Mouse (Mus musculus) limb, embryonic 11.5 days (tissue): ENCODE data around the gene Mns1. TPM values are rescaled to one million over a fixed set of nuclear protein-coding genes. Genes with fewer than 3 reads are reported as not detected.
"Not testable (repeated sequence)": the region's sequence is repeated elsewhere in the genome, so short reads cannot be mapped to it uniquely, and the experiment has no call there.

Source experiments
- ATAC-seq: fragments of 200-750 bp; cut with Nextera tagmentation; 2 replicates; pipeline ENCODE4 v1.8.0; 2017; ENCODE audit warnings: low read depth; ENCODE audit not compliant: insufficient number of reproducible peaks, low FRiP score, low TSS enrichment
- DNase-seq: peaks from one replicate; pipeline ENCODE4 v3.0.0-alpha.2; 2015; ENCODE audit warnings: low spot score
- H3K27ac ChIP-seq: fragments of 300-500 bp; sonication (generic); replicated peaks from 2 replicates; pipeline ENCODE4 v1.5.1; 2014; ENCODE audit warnings: low read depth, mild to moderate bottlenecking, low read length
- H3K27me3 ChIP-seq: fragments of 300-500 bp; sonication (generic); 2 replicates; pipeline ENCODE4 v1.6.1; 2014; ENCODE audit warnings: mild to moderate bottlenecking, low read length, mixed read lengths; ENCODE audit not compliant: control insufficient read depth, insufficient read depth
- H3K36me3 ChIP-seq: fragments of 300-500 bp; sonication (generic); 2 replicates; pipeline ENCODE4 v1.6.1; 2014; ENCODE audit warnings: mild to moderate bottlenecking, low read length, moderate library complexity, mixed read lengths; ENCODE audit not compliant: control insufficient read depth, insufficient read depth
- H3K4me1 ChIP-seq: fragments of 300-500 bp; sonication (generic); 2 replicates; pipeline ENCODE4 v1.6.1; 2014; ENCODE audit warnings: low read length, mixed read lengths; ENCODE audit not compliant: control insufficient read depth, insufficient read depth
- H3K4me2 ChIP-seq: fragments of 300-500 bp; sonication (generic); 2 replicates; pipeline ENCODE4 v1.6.1; 2014; ENCODE audit warnings: low read depth, mild to moderate bottlenecking, moderate library complexity; ENCODE audit not compliant: severe bottlenecking
- H3K4me3 ChIP-seq: fragments of 300-500 bp; sonication (generic); 2 replicates; pipeline ENCODE4 v1.5.1; 2014; ENCODE audit warnings: low read depth, low read length
- H3K9ac ChIP-seq: fragments of 300-500 bp; sonication (generic); 2 replicates; pipeline ENCODE4 v1.6.1; 2014; ENCODE audit warnings: mild to moderate bottlenecking, low read length
- H3K9me3 ChIP-seq: fragments of 300-500 bp; sonication (generic); 2 replicates; pipeline ENCODE4 v1.6.1; 2016; ENCODE audit warnings: low read length; ENCODE audit not compliant: control insufficient read depth
- WGBS: fragments of 180-500 bp; shearing (Covaris S2); extraction: QIAGEN DNeasy Blood & Tissue Kit; methylation state at CpG from one replicate; pipeline ENCODE4 v1.1.7; 2014; 5-methylcytosine and 5-hydroxymethylcytosine counted together
- polyA plus RNA-seq: library from polyadenylated mRNA; unstranded; fragments of >200 nt; fragmentation: Nextera tagmentation; extraction: Ambion mirVana; gene quantifications from 2 replicates; pipeline ENCODE4 v1.2.1, GENCODE M21; 2014

Mns1 gene
- polyA plus RNA-seq, 1 experiment from 2014 or later: 55.7 TPM

DNA sequence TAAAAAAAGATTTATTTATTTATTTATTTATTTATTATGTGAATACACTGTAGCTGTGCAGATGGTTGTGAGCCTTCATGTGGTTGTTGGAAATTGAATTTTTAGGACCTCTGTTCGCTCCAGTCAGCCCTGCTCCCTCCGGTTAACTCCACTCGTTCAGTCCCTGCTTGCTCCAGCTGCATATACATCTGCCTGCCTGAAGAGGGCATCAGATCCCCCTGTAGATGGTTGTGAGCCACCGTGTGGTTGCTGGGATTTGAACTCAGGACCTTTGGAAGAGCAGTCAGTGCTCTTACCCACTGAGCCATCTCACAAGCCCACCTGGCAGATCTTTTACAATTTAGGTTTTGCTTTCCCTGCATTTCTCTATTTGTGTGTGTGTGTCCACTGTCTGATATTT, 36.0 kb upstream of the Mns1 start:
- not testable (repeated sequence) for ATAC-seq, DNase-seq, H3K27me3 ChIP-seq, H3K4me1 ChIP-seq, H3K9me3 ChIP-seq, H3K27ac ChIP-seq, H3K4me3 ChIP-seq, H3K36me3 ChIP-seq, H3K4me2 ChIP-seq, H3K9ac ChIP-seq
- whole genome bisulfite sequencing: 77% methylated on average over 4 of the region's 4 CpGs

- no peak for ATAC-seq
- 80% methylated on average over 6 of the region's 6 CpGs for WGBS
These were observed 34.4 kb upstream of the Mns1 start for GRCm38 (mm10) chr9:72403421-72403820.

DNA sequence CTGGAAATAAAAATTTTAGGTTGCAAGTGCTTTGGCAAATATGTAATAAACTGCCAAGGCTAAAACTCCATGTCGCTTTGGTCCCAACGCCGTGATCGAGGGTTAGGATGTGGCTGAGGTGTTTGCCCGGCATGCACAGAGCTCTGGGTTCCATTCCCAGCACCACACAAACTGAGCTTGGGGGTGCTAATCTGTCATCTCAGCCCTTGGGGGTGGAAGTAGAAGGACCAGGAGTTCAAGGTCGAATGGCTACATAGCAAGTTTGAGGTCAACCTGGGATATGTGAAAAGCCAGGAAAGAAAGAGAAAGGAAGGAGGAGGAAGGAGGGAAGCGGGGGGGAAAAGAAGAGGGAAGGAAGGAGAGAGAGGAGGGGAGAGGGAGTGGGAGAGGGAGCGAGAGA, 33.4 kb upstream of the Mns1 start:
- ATAC-seq (no peak), DNase-seq (no peak)
- 83% methylated on average over 8 of the region's 8 CpGs for WGBS
- no peaks in the 10 kb centered on the region for H3K36me3 ChIP-seq
- H3K4me3 ChIP-seq: no peak overlapping the region
- no peak overlapping the region for H3K27ac ChIP-seq
- no peaks in the 10 kb centered on the region for H3K9me3 ChIP-seq
- H3K9ac ChIP-seq: no peak overlapping the region
- 0 out of 2 replicates have a peak, but pooled peaks cover 3% of the 10 kb centered on the region for H3K4me1 ChIP-seq
- no peak overlapping the region for H3K4me2 ChIP-seq
- no peaks in the 10 kb centered on the region for H3K27me3 ChIP-seq

More at GRCm38 (mm10) chr9:72403421-72403820, 34.4 kb upstream of the Mns1 start:
- Histone ChIP-seq H3K36me3 (no peaks in the 10 kb centered on the region), H3K27me3 (no peaks in the 10 kb centered on the region), H3K9me3 (no peaks in the 10 kb centered on the region), H3K9ac (no peak overlapping the region), H3K27ac (no peak overlapping the region), H3K4me1 (0 out of 2 replicates have a peak, but pooled peaks cover 3% of the 10 kb centered on the region), H3K4me2 (no peak overlapping the region), H3K4me3 (no peak overlapping the region)
- DNase-seq: no peak

- no peaks in the 10 kb centered on the region for H3K36me3 ChIP-seq
- DNase-seq (no peak), ATAC-seq (no peak)
- H3K4me1 ChIP-seq: 0 out of 2 replicates have a peak, but pooled peaks cover 3% of the 10 kb centered on the region
- H3K4me3 ChIP-seq: no peak overlapping the region
- no peaks in the 10 kb centered on the region for H3K9me3 ChIP-seq
- H3K4me2 ChIP-seq: no peak overlapping the region
- WGBS: 67% methylated on average over 3 of the region's 3 CpGs
- no peaks in the 10 kb centered on the region for H3K27me3 ChIP-seq
- H3K9ac ChIP-seq: no peak overlapping the region
- no peak overlapping the region for H3K27ac ChIP-seq
These were observed 32.9 kb upstream of the Mns1 start for GRCm38 (mm10) chr9:72404934-72405333.

DNA sequence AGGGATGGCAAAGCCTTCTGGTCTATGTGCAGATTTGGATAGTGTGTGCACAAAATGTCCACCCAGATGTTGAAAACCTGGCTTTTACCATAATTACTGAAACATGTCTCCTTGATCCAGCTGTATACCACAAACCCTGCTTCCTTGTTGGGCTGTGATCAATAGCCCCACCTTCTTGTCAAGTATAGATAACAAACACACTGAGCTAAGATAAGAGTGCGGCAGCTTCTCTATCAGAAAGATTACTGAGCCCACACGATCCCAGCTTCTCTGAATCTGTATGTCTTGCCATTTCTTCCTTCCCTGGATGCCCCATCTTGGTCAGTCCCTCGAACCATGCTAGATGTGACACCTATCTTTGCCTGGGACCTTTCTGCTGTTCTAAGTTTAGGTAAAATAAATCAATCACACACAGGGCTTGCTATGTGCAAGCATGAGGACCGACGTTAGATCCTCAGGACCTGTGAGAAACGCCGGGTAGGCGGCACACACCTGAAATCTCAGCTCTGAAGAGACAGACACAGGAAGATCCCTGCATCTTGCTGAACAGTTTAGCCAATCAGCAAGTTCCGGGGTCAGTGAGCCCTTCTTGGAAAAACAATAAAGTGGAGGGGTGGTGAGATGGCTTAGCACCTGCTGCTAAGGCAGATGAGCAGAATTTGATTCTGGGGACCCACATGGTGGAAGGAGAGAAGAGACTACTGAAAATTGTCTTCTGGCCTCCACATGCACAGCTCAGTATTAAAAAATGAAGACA, 31.8 kb upstream of the Mns1 start:
- Histone ChIP-seq H3K27ac (no peak overlapping the region), H3K27me3 (no peaks in the 10 kb centered on the region), H3K9ac (no peak overlapping the region), H3K4me2 (no peak overlapping the region), H3K4me3 (no peak overlapping the region), H3K36me3 (no peaks in the 10 kb centered on the region), H3K4me1 (0 out of 2 replicates have a peak, but pooled peaks cover 3% of the 10 kb centered on the region), H3K9me3 (no peaks in the 10 kb centered on the region)
- WGBS: 79% methylated on average over 9 of the region's 9 CpGs
- ATAC-seq (no peak), DNase-seq (no peak)

- no peak overlapping the region for H3K27ac ChIP-seq
- H3K4me3 ChIP-seq: no peak overlapping the region
- H3K9ac ChIP-seq: peak overlapping the region; percentile 43; the same call in 1 of the 2 replicates
These were observed 29.7 kb upstream of the Mns1 start for GRCm38 (mm10) chr9:72408131-72408586.

DNA sequence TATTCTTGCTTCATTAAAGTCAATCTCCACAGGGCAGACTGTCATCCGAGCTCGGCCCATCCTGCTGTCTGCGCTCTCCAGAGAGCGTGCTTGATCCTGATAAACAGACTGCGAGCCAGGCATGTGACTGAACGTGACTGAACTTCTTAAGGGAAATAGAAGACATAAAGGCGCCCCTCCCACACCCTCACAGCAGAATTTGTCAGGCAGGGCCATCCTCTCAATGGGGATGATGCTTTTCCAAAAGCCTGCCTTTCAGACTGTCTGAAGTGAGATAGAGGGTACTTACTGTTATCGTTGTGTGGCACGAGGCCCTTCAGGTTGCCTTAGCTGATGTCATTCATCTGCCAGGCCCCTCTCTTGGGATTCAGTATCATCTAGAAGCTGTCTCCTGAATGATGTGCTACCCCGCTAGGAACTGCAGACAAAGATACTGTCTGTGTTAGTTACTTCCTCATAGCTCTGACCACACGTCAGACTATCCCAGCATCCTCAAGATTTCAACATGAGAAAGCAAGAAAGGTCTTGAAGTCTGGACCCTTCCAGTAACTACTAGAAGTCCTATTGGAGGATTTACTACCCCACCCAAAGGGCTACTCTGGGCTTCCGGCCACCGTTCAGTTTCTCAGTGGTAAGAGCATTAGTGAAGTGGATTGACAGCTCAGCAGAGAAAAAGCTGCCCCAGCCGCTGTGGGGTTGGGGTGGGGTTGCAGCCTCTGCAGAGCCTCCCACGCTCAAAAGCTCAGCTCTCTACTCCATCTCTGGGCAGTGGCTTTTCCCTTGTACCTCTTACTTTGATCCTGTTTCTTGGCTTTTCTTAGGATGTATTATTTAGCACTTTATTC, 28.2 kb upstream of the Mns1 start:
- H3K4me2 ChIP-seq: no peak overlapping the region
- DNase-seq: no peak
- WGBS: 64% methylated on average over 15 of the region's 15 CpGs
- no peaks in the 10 kb centered on the region for H3K9me3 ChIP-seq
- no peak for ATAC-seq
- no peak overlapping the region for H3K4me3 ChIP-seq
- no peak overlapping the region for H3K27ac ChIP-seq
- H3K36me3 ChIP-seq: no peaks in the 10 kb centered on the region
- H3K4me1 ChIP-seq: 0 out of 2 replicates have a peak, but pooled peaks cover 3% of the 10 kb centered on the region
- no peak overlapping the region for H3K9ac ChIP-seq
- H3K27me3 ChIP-seq: no peaks in the 10 kb centered on the region

More at GRCm38 (mm10) chr9:72408131-72408586, 29.7 kb upstream of the Mns1 start:
- ATAC-seq: no peak
- 20% methylated on average over 12 of the region's 12 CpGs for WGBS
- no peaks in the 10 kb centered on the region for H3K36me3 ChIP-seq
- H3K4me1 ChIP-seq: 0 out of 2 replicates have a peak, but pooled peaks cover 3% of the 10 kb centered on the region
- no peaks in the 10 kb centered on the region for H3K27me3 ChIP-seq
- peak; percentile 92 for DNase-seq
- peak overlapping the region; percentile 15 for H3K4me2 ChIP-seq
- no peaks in the 10 kb centered on the region for H3K9me3 ChIP-seq

- no peak for ATAC-seq
- no peak for DNase-seq
- Histone ChIP-seq H3K27me3 (no peaks in the 10 kb centered on the region), H3K9ac (no peak overlapping the region), H3K27ac (no peak overlapping the region), H3K4me2 (no peak overlapping the region), H3K4me3 (no peak overlapping the region), H3K36me3 (no peaks in the 10 kb centered on the region), H3K9me3 (no peaks in the 10 kb centered on the region), H3K4me1 (0 out of 2 replicates have a peak, but pooled peaks cover 3% of the 10 kb centered on the region)
- 94% methylated on average over 2 of the region's 2 CpGs for WGBS
These were observed 26.1 kb upstream of the Mns1 start for GRCm38 (mm10) chr9:72411746-72412145.
